Mouse (Mus musculus) large intestine, adult 2 months (tissue): ENCODE data around the gene Tcl1b3. TPM values are rescaled to one million over a fixed set of nuclear protein-coding genes. Genes with fewer than 3 reads are reported as not detected.
"Not testable (repeated sequence)": the region's sequence is repeated elsewhere in the genome, so short reads cannot be mapped to it uniquely, and the experiment has no call there.

Experiments used
- DNase-seq: peaks from one replicate; pipeline ENCODE4 v3.0.0-alpha.2; 2012; ENCODE audit warnings: low read depth, low spot score
- WGBS: fragments of 180-500 bp; shearing (Covaris S2); methylation state at CpG from one replicate; pipeline ENCODE4 v1.1.7; 2018; 5-methylcytosine and 5-hydroxymethylcytosine counted together
- polyA plus RNA-seq: library from polyadenylated mRNA; depleted of rRNA; stranded (reverse); fragments of >200 nt; gene quantifications from 2 replicates; pipeline ENCODE4 v1.2.3, GENCODE M21; 2012; rRNA removed

Tcl1b3 gene
- not detected in 2 replicates for polyA plus RNA-seq

- WGBS = 92% methylated on average over 6 of the region's 6 CpGs
- not testable (repeated sequence) for DNase-seq
These were observed at the start of gene Tcl1b3 for GRCm38 (mm10) chr12:105190743-105191142. TSS of gene Tcl1b3 (plus strand) at chr12:105191043.

GRCm38 (mm10) chr12:105143096-105143495 lies 47.7 kb upstream of the Tcl1b3 start:
- WGBS = 86% methylated on average over 3 of the region's 3 CpGs
- no peak for DNase-seq

GRCm38 (mm10) chr12:105144928-105145327 lies 45.9 kb upstream of the Tcl1b3 start:
- 7% methylated on average over 1 of the region's 1 CpGs for WGBS
- DNase-seq = not testable (repeated sequence)

- no peak for DNase-seq
- 66% methylated on average over 3 of the region's 3 CpGs for WGBS
These were observed 45.1 kb upstream of the Tcl1b3 start, which contains the start of gene Tcl1b2 for GRCm38 (mm10) chr12:105145714-105146113. TSS of gene Tcl1b2 (plus strand) at chr12:105146014.

GRCm38 (mm10) chr12:105155286-105155685 lies 35.6 kb upstream of the Tcl1b3 start:
- not testable (repeated sequence) for DNase-seq
- 38% methylated on average over 4 of the region's 4 CpGs for WGBS

GRCm38 (mm10) chr12:105158842-105159241 lies 32.0 kb upstream of the Tcl1b3 start:
- 64% methylated on average over 6 of the region's 6 CpGs for WGBS

GRCm38 (mm10) chr12:105159390-105159789 lies 31.5 kb upstream of the Tcl1b3 start, which contains the start of gene Tcl1b1:
TSS of gene Tcl1b1 (plus strand) at chr12:105159690.
- WGBS = 71% methylated on average over 4 of the region's 4 CpGs
- no peak for DNase-seq

More at GRCm38 (mm10) chr12:105158842-105159241, 32.0 kb upstream of the Tcl1b3 start:
- no peak for DNase-seq

- WGBS = 52% methylated on average over 3 of the region's 3 CpGs
- DNase-seq = no peak
These were observed 24.1 kb upstream of the Tcl1b3 start for GRCm38 (mm10) chr12:105166734-105167133.

- WGBS = 78% methylated on average over 2 of the region's 2 CpGs
- no peak for DNase-seq
These were observed 17.5 kb upstream of the Tcl1b3 start for GRCm38 (mm10) chr12:105173366-105173765.

GRCm38 (mm10) chr12:105174318-105174717 lies 16.5 kb upstream of the Tcl1b3 start:
- not testable (repeated sequence) for DNase-seq
- 18% methylated on average over 2 of the region's 2 CpGs for WGBS

- DNase-seq = not testable (repeated sequence)
- WGBS = 45% methylated on average over 3 of the region's 3 CpGs
These were observed 14.8 kb upstream of the Tcl1b3 start, which contains the start of gene Tcl1b5 for GRCm38 (mm10) chr12:105176044-105176443. TSS of gene Tcl1b5 (plus strand) at chr12:105176344.

- not testable (repeated sequence) for DNase-seq
- 52% methylated on average over 4 of the region's 4 CpGs for WGBS
These were observed 9.7 kb upstream of the Tcl1b3 start for GRCm38 (mm10) chr12:105181040-105181644.

- not testable (repeated sequence) for DNase-seq
- WGBS = 34% methylated on average over 2 of the region's 2 CpGs
These were observed 1.9 kb upstream of the Tcl1b3 start for GRCm38 (mm10) chr12:105188980-105189379.

- WGBS = 69% methylated on average over 7 of the region's 7 CpGs
- not testable (repeated sequence) for DNase-seq
These were observed 9.0 kb downstream of the Tcl1b3 start for GRCm38 (mm10) chr12:105199684-105200497.

- not testable (repeated sequence) for DNase-seq
- 82% methylated on average over 1 of the region's 1 CpGs for WGBS
These were observed 10.8 kb downstream of the Tcl1b3 start, which contains the start of gene Tcl1b4 for GRCm38 (mm10) chr12:105201657-105202056. TSS of gene Tcl1b4 (plus strand) at chr12:105201957.

- no peak for DNase-seq
- WGBS = 71% methylated on average over 1 of the region's 1 CpGs
These were observed 16.2 kb downstream of the Tcl1b3 start for GRCm38 (mm10) chr12:105207071-105207470.

- WGBS = 97% methylated on average over 1 of the region's 1 CpGs
- no peak for DNase-seq
These were observed 17.6 kb downstream of the Tcl1b3 start for GRCm38 (mm10) chr12:105208441-105208840.

GRCm38 (mm10) chr12:105209231-105209630 lies 18.4 kb downstream of the Tcl1b3 start:
- WGBS = 88% methylated on average over 7 of the region's 7 CpGs

GRCm38 (mm10) chr12:105217101-105217760 lies 26.4 kb downstream of the Tcl1b3 start:
- DNase-seq = no peak
- WGBS = 71% methylated on average over 7 of the region's 7 CpGs

More at GRCm38 (mm10) chr12:105209231-105209630, 18.4 kb downstream of the Tcl1b3 start:
- no peak for DNase-seq
